Mouse (Mus musculus): ENCODE results near the gene Pitpnc1. TPM values are rescaled to one million over a fixed set of nuclear protein-coding genes. Genes with fewer than 3 reads are reported as not detected.
A peak's percentile ranks its signal among the peaks of the same experiment; 100 is the strongest.

The Pitpnc1 gene
- polyA plus RNA-seq, 1 experiment from 2014 or later = 32.1 TPM

- WGBS = 83% methylated on average over 13 of the region's 13 CpGs
- Histone ChIP-seq H3K4me3 (no peak overlapping the region), H3K9me3 (no peaks in the 10 kb centered on the region), H3K36me3 (no peaks in the 10 kb centered on the region; the same call in 1 of the 2 replicates), H3K27ac (no peak overlapping the region), H3K4me2 (no peak overlapping the region), H3K4me1 (no peaks in the 10 kb centered on the region), H3K27me3 (no peaks in the 10 kb centered on the region), H3K9ac (no peak overlapping the region)
- ATAC-seq (ENCODE audit: insufficient number of reproducible peaks, insufficient read depth, low FRiP score, low TSS enrichment, low read depth) = no peak
These were observed 260.7 kb downstream of the Pitpnc1 start for GRCm38 (mm10) chr11:107209818-107210217.

- Histone ChIP-seq H3K36me3 (no peaks in the 10 kb centered on the region), H3K27ac (no peak overlapping the region), H3K27me3 (no peaks in the 10 kb centered on the region), H3K4me2 (no peak overlapping the region), H3K9me3 (no peaks in the 10 kb centered on the region), H3K4me1 (no peaks in the 10 kb centered on the region), H3K4me3 (no peak overlapping the region), H3K9ac (no peak overlapping the region)
- ATAC-seq (ENCODE audit: insufficient number of reproducible peaks, insufficient read depth, low FRiP score, low TSS enrichment, low read depth) = no peak
- WGBS = 69% methylated on average over 11 of the region's 11 CpGs
These were observed 268.7 kb downstream of the Pitpnc1 start for GRCm38 (mm10) chr11:107201773-107202172.

GRCm38 (mm10) chr11:107199281-107199680 lies 271.2 kb downstream of the Pitpnc1 start:
- no peak overlapping the region for H3K4me3 ChIP-seq
- no peaks in the 10 kb centered on the region for H3K36me3 ChIP-seq
- no peak for ATAC-seq (ENCODE audit: insufficient number of reproducible peaks, insufficient read depth, low FRiP score, low TSS enrichment, low read depth)
- H3K27ac ChIP-seq = no peak overlapping the region
- no peak overlapping the region for H3K9ac ChIP-seq
- no peaks in the 10 kb centered on the region for H3K27me3 ChIP-seq
- H3K4me1 ChIP-seq = no peaks in the 10 kb centered on the region
- no peaks in the 10 kb centered on the region for H3K9me3 ChIP-seq
- WGBS = 72% methylated on average over 5 of the region's 5 CpGs
- H3K4me2 ChIP-seq = no peak overlapping the region

- Histone ChIP-seq H3K36me3 (no peaks in the 10 kb centered on the region), H3K4me3 (no peak overlapping the region), H3K4me1 (no peaks in the 10 kb centered on the region), H3K9ac (no peak overlapping the region), H3K27me3 (no peaks in the 10 kb centered on the region), H3K4me2 (no peak overlapping the region), H3K9me3 (no peaks in the 10 kb centered on the region), H3K27ac (no peak overlapping the region)
- WGBS = 55% methylated on average over 2 of the region's 2 CpGs
- no peak for ATAC-seq (ENCODE audit: insufficient number of reproducible peaks, insufficient read depth, low FRiP score, low TSS enrichment, low read depth)
These were observed 275.2 kb downstream of the Pitpnc1 start for GRCm38 (mm10) chr11:107195334-107195733.

- Histone ChIP-seq H3K4me2 (no peak overlapping the region), H3K27me3 (no peaks in the 10 kb centered on the region), H3K4me1 (peaks cover 5% of the 10 kb centered on the region), H3K9me3 (no peaks in the 10 kb centered on the region), H3K4me3 (no peak overlapping the region), H3K27ac (no peak overlapping the region), H3K36me3 (peaks cover 11% of the 10 kb centered on the region), H3K9ac (no peak overlapping the region)
- no peak for ATAC-seq (ENCODE audit: insufficient number of reproducible peaks, insufficient read depth, low FRiP score, low TSS enrichment, low read depth)
- 80% methylated on average over 2 of the region's 2 CpGs for WGBS
These were observed 280.1 kb downstream of the Pitpnc1 start for GRCm38 (mm10) chr11:107190376-107190775.

GRCm38 (mm10) chr11:107188565-107189552 lies 281.6 kb downstream of the Pitpnc1 start, which contains the start of gene Nol11:
TSS of gene Nol11 (minus strand) at chr11:107189381.
- H3K27ac ChIP-seq = peak within 1 kb of the TSS; percentile 69
- peaks cover 25% of the 10 kb centered on the region for H3K36me3 ChIP-seq
- H3K27me3 ChIP-seq = no peaks in the 10 kb centered on the region
- peak within 1 kb of the TSS; percentile 75 for H3K4me2 ChIP-seq
- no peaks in the 10 kb centered on the region for H3K9me3 ChIP-seq
- under 1% methylated on average over 62 of the region's 62 CpGs for WGBS
- peak within 1 kb of the TSS; percentile 94 for H3K9ac ChIP-seq
- H3K4me3 ChIP-seq = peak within 1 kb of the TSS; percentile 95
- ATAC-seq (ENCODE audit: insufficient number of reproducible peaks, insufficient read depth, low FRiP score, low TSS enrichment, low read depth) = peak; percentile 88
- peaks cover 5% of the 10 kb centered on the region for H3K4me1 ChIP-seq

- Histone ChIP-seq H3K36me3 (peaks cover 70% of the 10 kb centered on the region), H3K27ac (no peak overlapping the region), H3K4me1 (peaks cover 5% of the 10 kb centered on the region), H3K9me3 (no peaks in the 10 kb centered on the region), H3K4me2 (no peak overlapping the region), H3K27me3 (no peaks in the 10 kb centered on the region), H3K4me3 (no peak overlapping the region), H3K9ac (no peak overlapping the region)
- ATAC-seq (ENCODE audit: insufficient number of reproducible peaks, insufficient read depth, low FRiP score, low TSS enrichment, low read depth) = no peak
- 94% methylated on average over 8 of the region's 8 CpGs for WGBS
These were observed 286.7 kb downstream of the Pitpnc1 start for GRCm38 (mm10) chr11:107183777-107184176.

GRCm38 (mm10) chr11:107161215-107161614 lies 309.3 kb downstream of the Pitpnc1 start:
- no peaks in the 10 kb centered on the region for H3K9me3 ChIP-seq
- 78% methylated on average over 4 of the region's 4 CpGs for WGBS

GRCm38 (mm10) chr11:107159034-107159433 lies 311.5 kb downstream of the Pitpnc1 start:
- H3K9ac ChIP-seq = no peak overlapping the region
- 31% methylated on average over 1 of the region's 1 CpGs for WGBS
- ATAC-seq (ENCODE audit: insufficient number of reproducible peaks, insufficient read depth, low FRiP score, low TSS enrichment, low read depth) = no peak

More at GRCm38 (mm10) chr11:107161215-107161614, 309.3 kb downstream of the Pitpnc1 start:
- H3K4me1 ChIP-seq = no peaks in the 10 kb centered on the region
- no peak for ATAC-seq (ENCODE audit: insufficient number of reproducible peaks, insufficient read depth, low FRiP score, low TSS enrichment, low read depth)
- no peaks in the 10 kb centered on the region for H3K27me3 ChIP-seq
- H3K9ac ChIP-seq = no peak overlapping the region
- no peak overlapping the region for H3K4me2 ChIP-seq
- no peak overlapping the region for H3K4me3 ChIP-seq
- peaks cover 17% of the 10 kb centered on the region for H3K36me3 ChIP-seq
- no peak overlapping the region for H3K27ac ChIP-seq

More at GRCm38 (mm10) chr11:107159034-107159433, 311.5 kb downstream of the Pitpnc1 start:
- Histone ChIP-seq H3K36me3 (0 out of 2 replicates have a peak, but pooled peaks cover 2% of the 10 kb centered on the region), H3K9me3 (no peaks in the 10 kb centered on the region), H3K4me2 (no peak overlapping the region), H3K4me1 (no peaks in the 10 kb centered on the region), H3K4me3 (no peak overlapping the region), H3K27ac (no peak overlapping the region), H3K27me3 (no peaks in the 10 kb centered on the region)

Other genes with a start within 250 kb of the Pitpnc1 start
- 164 and 168 TPM in 2 replicates for gene Psmd12, start 8.8 kb upstream of the Pitpnc1 start, polyA plus RNA-seq (2015; fragmentation: Nextera tagmentation; extraction: Ambion mirVana)
- gene Helz, start 77.2 kb upstream of the Pitpnc1 start, polyA plus RNA-seq (2015; fragmentation: Nextera tagmentation; extraction: Ambion mirVana) = 20.2 and 24.4 TPM in 2 replicates
- gene Cacng1, start 245.8 kb upstream of the Pitpnc1 start, polyA plus RNA-seq (2015; fragmentation: Nextera tagmentation; extraction: Ambion mirVana) = 0.70 and 1.1 TPM in 2 replicates

Measured in embryonic facial prominence, embryonic 13.5 days (tissue).